Mouse (Mus musculus) intestine, embryonic 14.5 days (tissue): ENCODE results near the gene Btbd9. TPM values are rescaled to one million over a fixed set of nuclear protein-coding genes. Genes with fewer than 3 reads are reported as not detected.

Source experiments
- ATAC-seq: fragments of 200-750 bp; cut with Nextera tagmentation; replicated peaks from 2 replicates; pipeline ENCODE4 v1.8.0; 2017; ENCODE audit warnings: low read depth, moderate number of reproducible peaks, moderate TSS enrichment, moderate library complexity; ENCODE audit not compliant: low FRiP score, low TSS enrichment
- DNase-seq: peaks from one replicate; pipeline ENCODE4 v3.0.0-alpha.2; 2018; ENCODE audit warnings: low spot score
- H3K27ac ChIP-seq: fragments of 300-500 bp; sonication (generic); 2 replicates; pipeline ENCODE4 v1.5.1; 2014; ENCODE audit warnings: low read depth, mild to moderate bottlenecking, control low read depth
- H3K27me3 ChIP-seq: fragments of 300-500 bp; sonication (generic); replicated peaks from 2 replicates; pipeline ENCODE4 v1.6.1; 2014; ENCODE audit warnings: low read length, control low read depth; ENCODE audit not compliant: control insufficient read depth, insufficient read depth
- H3K36me3 ChIP-seq: fragments of 300-500 bp; sonication (generic); 2 replicates; pipeline ENCODE4 v1.6.1; 2014; ENCODE audit warnings: low read length, control low read depth; ENCODE audit not compliant: control insufficient read depth, insufficient read depth
- H3K4me1 ChIP-seq: fragments of 300-500 bp; sonication (generic); replicated peaks from 2 replicates; pipeline ENCODE4 v1.6.1; 2014; ENCODE audit warnings: low read length, control low read depth, mixed read lengths; ENCODE audit not compliant: control insufficient read depth, insufficient read depth
- H3K4me2 ChIP-seq: fragments of 300-500 bp; sonication (generic); 2 replicates; pipeline ENCODE4 v1.6.1; 2014; ENCODE audit warnings: low read length
- H3K4me3 ChIP-seq: fragments of 300-500 bp; sonication (generic); 2 replicates; pipeline ENCODE4 v1.5.1; 2014; ENCODE audit warnings: low read depth, low read length, control low read depth, mixed read lengths
- H3K9ac ChIP-seq: fragments of 300-500 bp; sonication (generic); 2 replicates; pipeline ENCODE4 v1.6.1; 2014; ENCODE audit warnings: mild to moderate bottlenecking, low read length
- H3K9me3 ChIP-seq: fragments of 300-500 bp; sonication (generic); 2 replicates; pipeline ENCODE4 v1.6.1; 2016; ENCODE audit warnings: low read length, control low read depth; ENCODE audit not compliant: control insufficient read depth
- WGBS: fragments of 180-500 bp; shearing (Covaris S2); extraction: QIAGEN DNeasy Blood & Tissue Kit; methylation state at CpG from one replicate; pipeline ENCODE4 v1.1.7; 2014; 5-methylcytosine and 5-hydroxymethylcytosine counted together
- polyA plus RNA-seq: library from polyadenylated mRNA; unstranded; fragments of >200 nt; fragmentation: Nextera tagmentation; extraction: Ambion mirVana; gene quantifications from 2 replicates; pipeline ENCODE4 v1.2.1, GENCODE M21; 2014

Btbd9 gene
- polyA plus RNA-seq, 1 experiment from 2014 or later, result 53.7 TPM

GRCm38 (mm10) chr17:30558623-30559022 is 17.7 kb downstream of the Btbd9 start:
- Histone ChIP-seq H3K27ac (no peak overlapping the region), H3K36me3 (no peaks in the 10 kb centered on the region), H3K9ac (no peak overlapping the region), H3K27me3 (no peaks in the 10 kb centered on the region), H3K4me2 (no peak overlapping the region), H3K4me1 (no peaks in the 10 kb centered on the region), H3K4me3 (no peak overlapping the region), H3K9me3 (no peaks in the 10 kb centered on the region)
- ATAC-seq, result no peak
- 86% methylated on average over 2 of the region's 2 CpGs for WGBS
- DNase-seq, result no peak

- ATAC-seq (no peak), DNase-seq (no peak)
- no peak overlapping the region for H3K4me2 ChIP-seq
- no peaks in the 10 kb centered on the region for H3K36me3 ChIP-seq
- no peak overlapping the region for H3K27ac ChIP-seq
- 96% methylated on average over 3 of the region's 3 CpGs for WGBS
- H3K4me1 ChIP-seq, result no peaks in the 10 kb centered on the region
- no peak overlapping the region for H3K4me3 ChIP-seq
- no peaks in the 10 kb centered on the region for H3K9me3 ChIP-seq
- H3K27me3 ChIP-seq, result no peaks in the 10 kb centered on the region
- H3K9ac ChIP-seq, result no peak overlapping the region
Observed at GRCm38 (mm10) chr17:30556512-30556911, 19.8 kb downstream of the Btbd9 start.

- H3K4me1 ChIP-seq, result peaks cover 5% of the 10 kb centered on the region; the same call in 1 of the 2 replicates
- H3K27me3 ChIP-seq, result no peaks in the 10 kb centered on the region
- ATAC-seq (no peak), DNase-seq (no peak)
- no peak overlapping the region for H3K4me2 ChIP-seq
- no peak overlapping the region for H3K9ac ChIP-seq
- H3K27ac ChIP-seq, result no peak overlapping the region
- H3K9me3 ChIP-seq, result no peaks in the 10 kb centered on the region
- no peaks in the 10 kb centered on the region for H3K36me3 ChIP-seq
- 83% methylated on average over 4 of the region's 4 CpGs for WGBS
- no peak overlapping the region for H3K4me3 ChIP-seq
Observed at GRCm38 (mm10) chr17:30553027-30553937, 23.0 kb downstream of the Btbd9 start.

DNA sequence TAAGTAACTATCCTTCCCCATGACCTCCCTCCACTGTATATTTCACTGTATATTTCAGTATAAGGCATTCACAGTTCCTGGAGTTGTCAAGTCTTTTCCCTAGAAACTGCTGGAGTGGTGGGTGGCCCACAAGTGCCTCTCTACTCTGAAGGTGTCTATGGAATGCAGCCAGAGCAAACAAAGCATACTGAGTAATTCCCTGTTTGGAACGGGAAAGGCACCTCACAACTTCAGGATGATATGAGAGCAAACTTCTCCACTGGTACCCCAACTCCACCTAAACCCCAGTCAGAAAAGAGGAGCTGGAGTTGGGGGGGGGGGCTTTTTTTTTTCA is 25.5 kb downstream of the Btbd9 start:
- no peak for ATAC-seq
- Histone ChIP-seq H3K9ac (no peak overlapping the region), H3K27me3 (no peaks in the 10 kb centered on the region), H3K4me2 (no peak overlapping the region), H3K36me3 (no peaks in the 10 kb centered on the region), H3K4me1 (peaks cover 5% of the 10 kb centered on the region; the same call in 1 of the 2 replicates), H3K9me3 (no peaks in the 10 kb centered on the region), H3K27ac (no peak overlapping the region), H3K4me3 (no peak overlapping the region)
- 12% methylated on average over 1 of the region's 1 CpGs for WGBS
- DNase-seq, result no peak

DNA sequence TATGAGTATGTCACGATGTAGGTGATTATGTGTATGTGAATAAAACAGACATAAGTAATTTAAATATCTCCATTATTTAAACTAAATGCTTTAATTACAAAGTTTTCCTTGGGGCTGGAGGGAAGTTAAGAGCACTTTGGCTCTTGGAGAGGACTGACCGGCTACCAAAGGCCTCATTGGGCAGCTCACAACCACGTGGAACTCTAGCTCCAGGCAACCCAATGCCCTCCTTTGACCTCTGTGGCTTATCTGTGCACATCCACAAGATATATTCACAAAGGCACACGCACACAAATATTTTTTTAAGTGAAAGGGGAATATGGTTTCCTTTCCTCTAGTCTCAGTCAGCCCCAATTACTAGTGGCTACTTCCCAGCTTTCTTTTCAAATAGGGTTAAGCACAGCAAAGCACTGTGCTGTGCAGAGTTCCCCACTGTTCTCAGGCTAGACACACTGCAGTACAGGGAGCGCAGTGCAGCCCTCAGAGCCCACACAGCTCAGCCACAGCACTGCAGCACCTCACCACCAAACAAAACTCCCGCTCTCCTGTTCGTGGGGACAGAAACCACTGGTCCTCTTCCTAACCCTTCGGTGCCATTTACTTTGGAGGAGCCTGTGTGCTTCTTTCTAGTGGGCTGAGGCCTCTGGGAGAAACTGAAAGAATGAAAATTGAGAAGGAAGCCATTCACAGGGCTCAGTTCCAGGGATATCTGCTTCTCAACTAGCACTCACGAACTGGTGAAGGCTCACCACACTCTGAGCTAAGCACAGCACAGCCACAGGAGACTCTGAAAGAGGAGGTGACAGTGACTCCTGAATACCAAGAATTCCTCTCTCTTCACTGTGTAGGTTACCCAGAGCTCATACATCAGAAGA is 26.2 kb downstream of the Btbd9 start:
- Histone ChIP-seq H3K9me3 (no peaks in the 10 kb centered on the region), H3K36me3 (no peaks in the 10 kb centered on the region), H3K27me3 (no peaks in the 10 kb centered on the region), H3K4me3 (no peak overlapping the region), H3K4me1 (peaks cover 5% of the 10 kb centered on the region; the same call in 1 of the 2 replicates), H3K27ac (no peak overlapping the region), H3K9ac (no peak overlapping the region), H3K4me2 (no peak overlapping the region)
- WGBS, result 55% methylated on average over 9 of the region's 9 CpGs
- ATAC-seq (no peak), DNase-seq (no peak)

GRCm38 (mm10) chr17:30539098-30539497 is 37.2 kb downstream of the Btbd9 start:
- H3K4me2 ChIP-seq, result no peak overlapping the region
- WGBS, result 19% methylated on average over 8 of the region's 8 CpGs

DNA sequence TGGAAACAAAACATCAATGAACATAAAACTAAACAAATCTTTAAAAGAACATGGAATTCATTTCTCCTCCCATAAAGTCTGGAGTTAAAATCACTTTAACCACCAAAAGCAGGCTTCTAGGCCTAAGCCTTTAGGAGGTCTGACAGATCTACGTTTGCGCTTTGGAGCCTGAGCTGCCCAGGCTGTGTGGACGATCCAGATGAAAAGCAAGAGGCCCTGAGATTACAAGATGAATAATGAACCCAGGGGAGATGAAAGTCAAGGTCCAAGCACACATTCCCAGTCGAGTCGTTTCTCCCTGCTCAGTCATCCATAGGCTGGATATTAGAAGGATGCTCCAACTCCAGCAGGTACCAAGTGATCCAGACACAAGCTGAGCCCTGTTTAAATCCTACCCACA is 39.6 kb downstream of the Btbd9 start:
- DNase-seq, result no peak
- WGBS, result 61% methylated on average over 5 of the region's 5 CpGs
- ATAC-seq, result no peak
- Histone ChIP-seq H3K9me3 (no peaks in the 10 kb centered on the region), H3K27me3 (no peaks in the 10 kb centered on the region), H3K36me3 (no peaks in the 10 kb centered on the region), H3K4me2 (no peak overlapping the region), H3K4me1 (peaks cover 3% of the 10 kb centered on the region; the same call in 1 of the 2 replicates), H3K27ac (no peak overlapping the region), H3K4me3 (no peak overlapping the region), H3K9ac (no peak overlapping the region)

More at GRCm38 (mm10) chr17:30539098-30539497, 37.2 kb downstream of the Btbd9 start:
- Histone ChIP-seq H3K36me3 (no peaks in the 10 kb centered on the region), H3K4me3 (no peak overlapping the region), H3K27me3 (no peaks in the 10 kb centered on the region), H3K4me1 (peaks cover 3% of the 10 kb centered on the region; the same call in 1 of the 2 replicates), H3K27ac (no peak overlapping the region), H3K9ac (no peak overlapping the region), H3K9me3 (no peaks in the 10 kb centered on the region)
- no peak for ATAC-seq
- DNase-seq, result no peak

GRCm38 (mm10) chr17:30533098-30533497 is 43.2 kb downstream of the Btbd9 start:
- Histone ChIP-seq H3K36me3 (no peaks in the 10 kb centered on the region), H3K4me3 (no peak overlapping the region), H3K27ac (no peak overlapping the region), H3K4me2 (no peak overlapping the region), H3K9ac (no peak overlapping the region), H3K4me1 (no peaks in the 10 kb centered on the region), H3K27me3 (no peaks in the 10 kb centered on the region), H3K9me3 (no peaks in the 10 kb centered on the region)
- WGBS, result 87% methylated on average over 2 of the region's 2 CpGs
- no peak for DNase-seq
- no peak for ATAC-seq
